Mouse (Mus musculus): Measurements from ENCODE around the gene Antxr1. TPM values are rescaled to one million over a fixed set of nuclear protein-coding genes. Genes with fewer than 3 reads are reported as not detected.

Gene Antxr1
- polyA plus RNA-seq, 1 experiment = not detected

GRCm38 (mm10) chr6:87131078-87131477 is 204.5 kb downstream of the Antxr1 start:
- TF ChIP-seq GATA1 (IDR thresholded peaks at IDR 0.05; ENCODE audit: low read length) = no peak

GRCm38 (mm10) chr6:87130628-87131027 is 205.0 kb downstream of the Antxr1 start:
- TF ChIP-seq GATA1 (IDR thresholded peaks at IDR 0.05; ENCODE audit: low read length) (no peak), TAL1 (IDR thresholded peaks at IDR 0.05; ENCODE audit: low read length) (no peak)
- no peaks in the 10 kb centered on the region for H3K36me3 ChIP-seq (ENCODE audit: control insufficient read depth)

More at GRCm38 (mm10) chr6:87131078-87131477, 204.5 kb downstream of the Antxr1 start:
- Histone ChIP-seq H3K36me3 (ENCODE audit: control insufficient read depth) (no peaks in the 10 kb centered on the region), H3K27me3 (ENCODE audit: control insufficient read depth) (peaks cover 2% of the 10 kb centered on the region; the same call in 1 of the 2 replicates), H3K4me3 (replicated peaks) (no peak overlapping the region), H3K4me1 (ENCODE audit: control insufficient read depth) (peaks cover 4% of the 10 kb centered on the region), H3K9me3 (ENCODE audit: control insufficient read depth, low read length) (peaks cover 7% of the 10 kb centered on the region)

GRCm38 (mm10) chr6:87129861-87130260 is 205.8 kb downstream of the Antxr1 start:
- Histone ChIP-seq H3K4me1 (ENCODE audit: control insufficient read depth) (peaks cover 4% of the 10 kb centered on the region), H3K9me3 (ENCODE audit: control insufficient read depth, low read length) (peaks cover 7% of the 10 kb centered on the region), H3K27me3 (ENCODE audit: control insufficient read depth) (peaks cover 2% of the 10 kb centered on the region; the same call in 1 of the 2 replicates), H3K36me3 (ENCODE audit: control insufficient read depth) (no peaks in the 10 kb centered on the region), H3K4me3 (replicated peaks) (no peak overlapping the region)
- no peak for TF ChIP-seq TAL1 (IDR thresholded peaks at IDR 0.05; ENCODE audit: low read length)
- TF ChIP-seq GATA1 (IDR thresholded peaks at IDR 0.05; ENCODE audit: low read length) = no peak

More at GRCm38 (mm10) chr6:87130628-87131027, 205.0 kb downstream of the Antxr1 start:
- Histone ChIP-seq H3K4me3 (replicated peaks) (no peak overlapping the region), H3K9me3 (ENCODE audit: control insufficient read depth, low read length) (peaks cover 7% of the 10 kb centered on the region), H3K27me3 (ENCODE audit: control insufficient read depth) (peaks cover 2% of the 10 kb centered on the region; the same call in 1 of the 2 replicates), H3K4me1 (ENCODE audit: control insufficient read depth) (peaks cover 4% of the 10 kb centered on the region)

GRCm38 (mm10) chr6:87127049-87127753 is 208.4 kb downstream of the Antxr1 start:
- TF ChIP-seq GATA1 (IDR thresholded peaks at IDR 0.05; ENCODE audit: low read length) (no peak), TAL1 (IDR thresholded peaks at IDR 0.05; ENCODE audit: low read length) (no peak)

GRCm38 (mm10) chr6:87123973-87124372 is 211.6 kb downstream of the Antxr1 start:
- Histone ChIP-seq H3K36me3 (ENCODE audit: control insufficient read depth) (no peaks in the 10 kb centered on the region), H3K9me3 (ENCODE audit: control insufficient read depth, low read length) (peaks cover 2% of the 10 kb centered on the region), H3K4me1 (ENCODE audit: control insufficient read depth) (peaks cover 7% of the 10 kb centered on the region), H3K27me3 (ENCODE audit: control insufficient read depth) (peaks cover 2% of the 10 kb centered on the region; the same call in 1 of the 2 replicates), H3K4me3 (replicated peaks) (no peak overlapping the region)
- TF ChIP-seq GATA1 (IDR thresholded peaks at IDR 0.05; ENCODE audit: low read length) (no peak), TAL1 (IDR thresholded peaks at IDR 0.05; ENCODE audit: low read length) (no peak)

More at GRCm38 (mm10) chr6:87127049-87127753, 208.4 kb downstream of the Antxr1 start:
- Histone ChIP-seq H3K27me3 (ENCODE audit: control insufficient read depth) (peaks cover 2% of the 10 kb centered on the region; the same call in 1 of the 2 replicates), H3K4me1 (ENCODE audit: control insufficient read depth) (no peaks in the 10 kb centered on the region), H3K9me3 (ENCODE audit: control insufficient read depth, low read length) (peaks cover 7% of the 10 kb centered on the region), H3K4me3 (replicated peaks) (no peak overlapping the region), H3K36me3 (ENCODE audit: control insufficient read depth) (no peaks in the 10 kb centered on the region)

GRCm38 (mm10) chr6:87123406-87123805 is 212.2 kb downstream of the Antxr1 start:
- Histone ChIP-seq H3K4me1 (ENCODE audit: control insufficient read depth) (peaks cover 7% of the 10 kb centered on the region), H3K36me3 (ENCODE audit: control insufficient read depth) (no peaks in the 10 kb centered on the region), H3K27me3 (ENCODE audit: control insufficient read depth) (peaks cover 2% of the 10 kb centered on the region; the same call in 1 of the 2 replicates), H3K4me3 (replicated peaks) (no peak overlapping the region), H3K9me3 (ENCODE audit: control insufficient read depth, low read length) (peaks cover 2% of the 10 kb centered on the region)
- no peak for TF ChIP-seq GATA1 (IDR thresholded peaks at IDR 0.05; ENCODE audit: low read length)
- TF ChIP-seq TAL1 (IDR thresholded peaks at IDR 0.05; ENCODE audit: low read length) = no peak

GRCm38 (mm10) chr6:87121961-87122360 is 213.7 kb downstream of the Antxr1 start:
- TF ChIP-seq GATA1 (IDR thresholded peaks at IDR 0.05; ENCODE audit: low read length) = no peak
- TF ChIP-seq TAL1 (IDR thresholded peaks at IDR 0.05; ENCODE audit: low read length) = no peak
- H3K4me1 ChIP-seq (ENCODE audit: control insufficient read depth) = peaks cover 7% of the 10 kb centered on the region

GRCm38 (mm10) chr6:87120661-87121060 is 215.0 kb downstream of the Antxr1 start:
- Histone ChIP-seq H3K36me3 (ENCODE audit: control insufficient read depth) (no peaks in the 10 kb centered on the region), H3K4me3 (replicated peaks) (no peak overlapping the region), H3K27me3 (ENCODE audit: control insufficient read depth) (no peaks in the 10 kb centered on the region; the same call in 1 of the 2 replicates), H3K9me3 (ENCODE audit: control insufficient read depth, low read length) (peaks cover 2% of the 10 kb centered on the region), H3K4me1 (ENCODE audit: control insufficient read depth) (peaks cover 7% of the 10 kb centered on the region)
- TF ChIP-seq GATA1 (IDR thresholded peaks at IDR 0.05; ENCODE audit: low read length) = no peak
- no peak for TF ChIP-seq TAL1 (IDR thresholded peaks at IDR 0.05; ENCODE audit: low read length)

More at GRCm38 (mm10) chr6:87121961-87122360, 213.7 kb downstream of the Antxr1 start:
- Histone ChIP-seq H3K36me3 (ENCODE audit: control insufficient read depth) (no peaks in the 10 kb centered on the region), H3K27me3 (ENCODE audit: control insufficient read depth) (no peaks in the 10 kb centered on the region), H3K9me3 (ENCODE audit: control insufficient read depth, low read length) (peaks cover 2% of the 10 kb centered on the region), H3K4me3 (replicated peaks) (no peak overlapping the region)

- TF ChIP-seq GATA1 (IDR thresholded peaks at IDR 0.05; ENCODE audit: low read length) (no peak), TAL1 (IDR thresholded peaks at IDR 0.05; ENCODE audit: low read length) (no peak)
- H3K36me3 ChIP-seq (ENCODE audit: control insufficient read depth) = no peaks in the 10 kb centered on the region
- peaks cover 2% of the 10 kb centered on the region for H3K9me3 ChIP-seq (ENCODE audit: control insufficient read depth, low read length)
- H3K4me1 ChIP-seq (ENCODE audit: control insufficient read depth) = peaks cover 7% of the 10 kb centered on the region
- no peaks in the 10 kb centered on the region; the same call in 1 of the 2 replicates for H3K27me3 ChIP-seq (ENCODE audit: control insufficient read depth)
- no peak overlapping the region for H3K4me3 ChIP-seq (replicated peaks)
Observed at GRCm38 (mm10) chr6:87119975-87120374, 215.6 kb downstream of the Antxr1 start.
